Comparison of ENCODE assay signal across 21 mouse cellular contexts in the genomic region with DNA sequence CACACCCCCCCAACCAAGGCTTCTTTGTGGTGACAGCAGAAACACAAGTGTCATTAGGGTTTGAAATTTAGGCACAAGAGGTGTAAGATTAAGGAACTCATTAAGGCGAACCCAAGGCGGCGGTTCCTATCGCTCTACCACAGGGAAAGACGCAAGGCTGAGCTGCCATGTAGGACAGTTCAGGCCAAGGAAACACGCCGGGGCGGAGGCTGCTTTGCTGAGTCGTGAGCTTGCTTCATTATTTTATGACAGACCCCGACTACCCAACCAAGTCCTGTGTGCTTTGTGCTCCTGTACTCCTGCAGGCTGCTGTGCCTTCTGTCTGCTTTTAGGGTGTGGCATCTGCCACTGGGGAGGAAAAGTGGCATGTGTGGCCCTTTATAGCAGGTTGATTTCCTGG. TPM values are rescaled to one million over a fixed set of nuclear protein-coding genes. Genes with fewer than 3 reads are reported as not detected.
DNase-seq lines count a peak whose midpoint lies in the region; ATAC-seq and TF ChIP-seq lines count a peak whose summit lies in the region.
"Had no signal": no experiment of that assay in that cellular context is flagged by ENCODE, and none has a peak within 500 bp of the region (broad histone marks: within the 10 kb centered on the region; RNA-seq: fewer than 3 reads in every experiment).

No protein-coding gene starts in this region.

- H3K27me3 ChIP-seq in neural tube, embryonic 11.5 days (ENCODE audit: control insufficient read depth, insufficient read depth, low read length), result no peaks in the 10 kb centered on the region
- H3K27me3 ChIP-seq in neural tube, embryonic 15.5 days (replicated peaks), result no peaks in the 10 kb centered on the region
- no peaks in the 10 kb centered on the region for H3K27me3 ChIP-seq in forebrain, embryonic 15.5 days
- H3K27me3 ChIP-seq in midbrain, embryonic 12.5 days, result peaks cover 31% of the 10 kb centered on the region
- no peaks in the 10 kb centered on the region for H3K27me3 ChIP-seq in stomach, postnatal 0 days (ENCODE audit: control insufficient read depth, insufficient read depth, low read length)
- 0 out of 2 replicates have a peak, but pooled peaks cover 4% of the 10 kb centered on the region for H3K27me3 ChIP-seq in embryonic facial prominence, embryonic 10.5 days (replicated peaks; ENCODE audit: low read depth, poor library complexity, severe bottlenecking)
- H3K27me3 ChIP-seq: CH12.LX; kidney, embryonic 15.5 days; limb, embryonic 15.5 days had no signal

- no peak overlapping the region for H3K4me3 ChIP-seq in neural tube, embryonic 11.5 days (ENCODE audit: low read depth, low read length)
- no peak overlapping the region for H3K4me3 ChIP-seq in neural tube, embryonic 15.5 days (replicated peaks)
- H3K4me3 ChIP-seq in forebrain, embryonic 15.5 days, result no peak overlapping the region
- no peak overlapping the region for H3K4me3 ChIP-seq in midbrain, embryonic 12.5 days
- H3K4me3 ChIP-seq in stomach, postnatal 0 days (ENCODE audit: low read depth, low read length), result peak overlapping the region; percentile 6; the same call in 1 of the 2 replicates
- H3K4me3 ChIP-seq in embryonic facial prominence, embryonic 10.5 days, result no peak overlapping the region
- H3K4me3 ChIP-seq: erythroblast, embryonic 14.5 days; heart, adult 2 months; kidney, embryonic 15.5 days; layer of hippocampus, adult 2 months; limb, embryonic 15.5 days; myocyte had no signal

- WGBS in neural tube, embryonic 11.5 days, result 63% methylated on average over 10 of the region's 10 CpGs
- 53% methylated on average over 10 of the region's 10 CpGs for WGBS in neural tube, embryonic 15.5 days
- WGBS in forebrain, embryonic 15.5 days, result 10% methylated on average over 10 of the region's 10 CpGs
- 34% methylated on average over 10 of the region's 10 CpGs for WGBS in midbrain, embryonic 12.5 days
- 43% methylated on average over 9 of the region's 10 CpGs for WGBS in stomach, postnatal 0 days
- WGBS in embryonic facial prominence, embryonic 10.5 days, result 80% methylated on average over 10 of the region's 10 CpGs

- H3K9ac ChIP-seq in neural tube, embryonic 11.5 days (ENCODE audit: low read length), result no peak overlapping the region
- H3K9ac ChIP-seq in neural tube, embryonic 15.5 days (replicated peaks), result no peak overlapping the region
- no peak overlapping the region for H3K9ac ChIP-seq in forebrain, embryonic 15.5 days (replicated peaks)
- no peak overlapping the region for H3K9ac ChIP-seq in midbrain, embryonic 12.5 days (replicated peaks)
- H3K9ac ChIP-seq in stomach, postnatal 0 days (ENCODE audit: low read length), result peak overlapping the region; percentile 27; the same call in 1 of the 2 replicates
- H3K9ac ChIP-seq: kidney, embryonic 15.5 days; limb, embryonic 15.5 days had no signal

- no peaks in the 10 kb centered on the region for H3K9me3 ChIP-seq in neural tube, embryonic 11.5 days (ENCODE audit: control insufficient read depth, low read length)
- no peaks in the 10 kb centered on the region for H3K9me3 ChIP-seq in neural tube, embryonic 15.5 days (replicated peaks)
- H3K9me3 ChIP-seq in forebrain, embryonic 15.5 days, result no peaks in the 10 kb centered on the region
- H3K9me3 ChIP-seq in midbrain, embryonic 12.5 days, result no peaks in the 10 kb centered on the region
- H3K9me3 ChIP-seq in stomach, postnatal 0 days (ENCODE audit: control insufficient read depth, low read length), result no peaks in the 10 kb centered on the region
- no peaks in the 10 kb centered on the region for H3K9me3 ChIP-seq in embryonic facial prominence, embryonic 10.5 days
- H3K9me3 ChIP-seq: kidney, embryonic 15.5 days; limb, embryonic 15.5 days had no signal

- peak; percentile 31 for DNase-seq in neural tube, embryonic 11.5 days (ENCODE audit: low spot score)
- peak; percentile 61 for DNase-seq in stomach, postnatal 0 days (ENCODE audit: low spot score)
- no peak for DNase-seq in thymus, postnatal 36 days
- DNase-seq in embryonic facial prominence, embryonic 10.5 days (ENCODE audit: low spot score), result no peak
- DNase-seq: adrenal gland, postnatal 25 days; cerebellum, adult 9-10 months; lung, adult 18-20 months; right cerebral cortex, postnatal 25 days; thymus, postnatal 25 days had no signal

- no peak overlapping the region for H3K4me2 ChIP-seq in neural tube, embryonic 11.5 days (ENCODE audit: low read depth)
- H3K4me2 ChIP-seq in neural tube, embryonic 15.5 days, result no peak overlapping the region
- peak overlapping the region; percentile 4 for H3K4me2 ChIP-seq in forebrain, embryonic 15.5 days (replicated peaks)
- H3K4me2 ChIP-seq in midbrain, embryonic 12.5 days (replicated peaks), result peak overlapping the region; percentile 38
- H3K4me2 ChIP-seq in stomach, postnatal 0 days (replicated peaks; ENCODE audit: low read depth), result peak overlapping the region; percentile 36
- H3K4me2 ChIP-seq: kidney, embryonic 15.5 days; limb, embryonic 15.5 days had no signal

- H3K36me3 ChIP-seq in neural tube, embryonic 11.5 days (ENCODE audit: control insufficient read depth, insufficient read depth, low read length), result no peaks in the 10 kb centered on the region
- no peaks in the 10 kb centered on the region for H3K36me3 ChIP-seq in neural tube, embryonic 15.5 days
- no peaks in the 10 kb centered on the region for H3K36me3 ChIP-seq in forebrain, embryonic 15.5 days
- no peaks in the 10 kb centered on the region for H3K36me3 ChIP-seq in midbrain, embryonic 12.5 days
- H3K36me3 ChIP-seq in stomach, postnatal 0 days (ENCODE audit: control insufficient read depth, insufficient read depth, low read length), result no peaks in the 10 kb centered on the region
- H3K36me3 ChIP-seq in embryonic facial prominence, embryonic 10.5 days (replicated peaks), result no peaks in the 10 kb centered on the region
- H3K36me3 ChIP-seq: kidney, embryonic 15.5 days; limb, embryonic 15.5 days had no signal

- TF ChIP-seq CTCF in stomach, postnatal 0 days (IDR thresholded peaks at IDR 0.05; ENCODE audit: low read depth), result no peak

- ATAC-seq in neural tube, embryonic 11.5 days (ENCODE audit: insufficient read depth, low FRiP score, low TSS enrichment), result no peak
- ATAC-seq in neural tube, embryonic 15.5 days (ENCODE audit: low FRiP score), result no peak
- ATAC-seq in forebrain, embryonic 15.5 days (replicated peaks), result no peak
- ATAC-seq in midbrain, embryonic 12.5 days (ENCODE audit: low FRiP score, low read depth), result peak; percentile 1; the same call in 1 of the 2 replicates
- ATAC-seq in stomach, postnatal 0 days (ENCODE audit: low FRiP score, low TSS enrichment), result no peak
- ATAC-seq: activated CD4-positive, CD25-positive, alpha-beta regulatory T cell, adult 4 months; hindbrain, embryonic 16.5 days had no signal

- H3K27ac ChIP-seq in neural tube, embryonic 11.5 days (ENCODE audit: low read depth, low read length), result 0 out of 2 replicates have a peak overlapping the region, but pooled peaks have one; percentile 27
- no peak overlapping the region for H3K27ac ChIP-seq in neural tube, embryonic 15.5 days (replicated peaks)
- H3K27ac ChIP-seq in forebrain, embryonic 15.5 days (replicated peaks), result 0 out of 2 replicates have a peak overlapping the region, but pooled peaks have one; percentile 5
- peak overlapping the region; percentile 67 for H3K27ac ChIP-seq in midbrain, embryonic 12.5 days (replicated peaks)
- peak overlapping the region; percentile 82 for H3K27ac ChIP-seq in stomach, postnatal 0 days (replicated peaks)
- no peak overlapping the region for H3K27ac ChIP-seq in embryonic facial prominence, embryonic 10.5 days (replicated peaks)
- H3K27ac ChIP-seq: heart, adult 2 months; kidney, embryonic 15.5 days; layer of hippocampus, adult 2 months; limb, embryonic 15.5 days had no signal

- H3K4me1 ChIP-seq in neural tube, embryonic 11.5 days (ENCODE audit: control insufficient read depth, insufficient read depth, low read length), result peaks cover 6% of the 10 kb centered on the region; the same call in 1 of the 2 replicates
- H3K4me1 ChIP-seq in neural tube, embryonic 15.5 days, result peaks cover 17% of the 10 kb centered on the region
- peaks cover 26% of the 10 kb centered on the region for H3K4me1 ChIP-seq in forebrain, embryonic 15.5 days
- H3K4me1 ChIP-seq in midbrain, embryonic 12.5 days, result peaks cover 31% of the 10 kb centered on the region
- no peaks in the 10 kb centered on the region for H3K4me1 ChIP-seq in stomach, postnatal 0 days (replicated peaks; ENCODE audit: control insufficient read depth, insufficient read depth)
- peaks cover 24% of the 10 kb centered on the region for H3K4me1 ChIP-seq in embryonic facial prominence, embryonic 10.5 days

- no peak for TF ChIP-seq EP300 in stomach, postnatal 0 days (optimal IDR thresholded peaks at IDR 0.05)

RNA-seq across cellular contexts. Expression of a gene that starts 2.5 kb away (rescaled TPM):
- 14.3 and 15.3 TPM in 2 replicates for polyA plus RNA-seq in neural tube, embryonic 11.5 days (2014; fragmentation: Nextera tagmentation; extraction: Ambion mirVana)
- polyA plus RNA-seq in neural tube, embryonic 15.5 days (2015; fragmentation: Nextera tagmentation; extraction: Ambion mirVana), result 12.5 and 13.5 TPM in 2 replicates
- polyA plus RNA-seq in forebrain, embryonic 15.5 days (2015; fragmentation: Nextera tagmentation; extraction: Ambion mirVana), result 14.8 TPM in 2 replicates
- 17.4 and 19.0 TPM in 2 replicates for polyA plus RNA-seq in midbrain, embryonic 12.5 days (2016; fragmentation: Nextera tagmentation; extraction: Ambion mirVana)
- polyA plus RNA-seq in stomach, postnatal 0 days (2015; fragmentation: Nextera tagmentation; extraction: Ambion mirVana), result 5.6 and 5.9 TPM in 2 replicates
- 12.4 and 12.7 TPM in 2 replicates for polyA plus RNA-seq in embryonic facial prominence, embryonic 10.5 days (2016; fragmentation: Nextera tagmentation; extraction: Ambion mirVana)

Comparison
In these comparisons a context has a peak if more than half of its experiments do, and no peak if none do; other contexts are left out.
1. H3K27ac ChIP-seq: peak in neural tube, embryonic 11.5 days (single experiment), forebrain, embryonic 15.5 days (single experiment), midbrain, embryonic 12.5 days (single experiment) and stomach, postnatal 0 days (single experiment); none in neural tube, embryonic 15.5 days (single experiment) and embryonic facial prominence, embryonic 10.5 days (single experiment).
2. DNase-seq: peak in neural tube, embryonic 11.5 days (single experiment) and stomach, postnatal 0 days (single experiment); none in thymus, postnatal 36 days (0 of 2) and embryonic facial prominence, embryonic 10.5 days (single experiment).
3. H3K4me2 ChIP-seq: peak in forebrain, embryonic 15.5 days (single experiment), midbrain, embryonic 12.5 days (single experiment) and stomach, postnatal 0 days (single experiment); none in neural tube, embryonic 11.5 days (single experiment) and neural tube, embryonic 15.5 days (single experiment).